Mouse (Mus musculus) bone marrow, adult 2 months (tissue): ENCODE data around the gene Pank4.

Source experiments
- CTCF ChIP-seq: fragments of 200-500 bp; IDR thresholded peaks from 2 replicates; pipeline ENCODE4 v1.5.1; 2011; ENCODE audit warnings: low read length, control low read depth; ENCODE audit not compliant: control insufficient read depth, insufficient read depth
- POLR2A ChIP-seq: fragments of 200-500 bp; IDR thresholded peaks from 2 replicates; pipeline ENCODE4 v1.6.1; 2011; ENCODE audit warnings: low read depth, mild to moderate bottlenecking, control low read depth, low read length, borderline replicate concordance; ENCODE audit not compliant: control insufficient read depth

DNA sequence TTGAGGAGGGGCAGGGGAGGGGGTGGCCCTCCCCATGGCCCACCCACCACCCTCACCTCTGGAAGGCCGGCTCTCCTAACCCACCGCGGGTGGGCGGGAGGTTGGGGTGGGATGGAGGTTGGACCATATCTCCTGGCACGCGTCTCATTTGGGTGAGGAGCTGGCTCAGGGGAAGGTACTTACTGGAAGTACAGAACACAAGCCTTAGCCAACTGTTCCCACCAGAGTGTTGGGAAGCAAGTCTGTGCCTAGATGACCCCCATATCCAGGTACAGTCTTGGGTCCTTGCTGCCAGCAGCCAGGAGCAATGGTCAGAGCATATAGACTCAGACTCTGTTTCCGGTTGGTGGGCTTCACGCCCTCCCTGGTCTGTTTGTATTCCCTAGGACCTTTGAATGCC lies 5.3 kb upstream of the Pank4 start:
- TF ChIP-seq CTCF (no peak), POLR2A (no peak)
